Mouse (Mus musculus): Measurements from ENCODE around the gene Arl16. TPM values are rescaled to one million over a fixed set of nuclear protein-coding genes. Genes with fewer than 3 reads are reported as not detected.
"Not testable (repeated sequence)": the region's sequence is repeated elsewhere in the genome, so short reads cannot be mapped to it uniquely, and the experiment has no call there.

Gene Arl16
- 10 to 100 TPM; 53.0 to 53.6 TPM for total RNA-seq (2021)
- long read RNA-seq, transcript Arl16-204 (4 exons, 607 nt): minor isoform, 8 of 58 reads
- long read RNA-seq, transcript Arl16-209 (4 exons, 429 nt): minor isoform, 5 of 58 reads
- long read RNA-seq, transcript Arl16-211 (3 exons, 760 nt): major isoform, 26 of 58 reads
- long read RNA-seq, transcript Arl16-201 (5 exons, 911 nt): minor isoform, 12 of 58 reads
- long read RNA-seq, partial matches to known transcripts: 2 of 58 reads
- long read RNA-seq, other reads (novel, unspliced or antisense): 3 of 58 reads

DNA sequence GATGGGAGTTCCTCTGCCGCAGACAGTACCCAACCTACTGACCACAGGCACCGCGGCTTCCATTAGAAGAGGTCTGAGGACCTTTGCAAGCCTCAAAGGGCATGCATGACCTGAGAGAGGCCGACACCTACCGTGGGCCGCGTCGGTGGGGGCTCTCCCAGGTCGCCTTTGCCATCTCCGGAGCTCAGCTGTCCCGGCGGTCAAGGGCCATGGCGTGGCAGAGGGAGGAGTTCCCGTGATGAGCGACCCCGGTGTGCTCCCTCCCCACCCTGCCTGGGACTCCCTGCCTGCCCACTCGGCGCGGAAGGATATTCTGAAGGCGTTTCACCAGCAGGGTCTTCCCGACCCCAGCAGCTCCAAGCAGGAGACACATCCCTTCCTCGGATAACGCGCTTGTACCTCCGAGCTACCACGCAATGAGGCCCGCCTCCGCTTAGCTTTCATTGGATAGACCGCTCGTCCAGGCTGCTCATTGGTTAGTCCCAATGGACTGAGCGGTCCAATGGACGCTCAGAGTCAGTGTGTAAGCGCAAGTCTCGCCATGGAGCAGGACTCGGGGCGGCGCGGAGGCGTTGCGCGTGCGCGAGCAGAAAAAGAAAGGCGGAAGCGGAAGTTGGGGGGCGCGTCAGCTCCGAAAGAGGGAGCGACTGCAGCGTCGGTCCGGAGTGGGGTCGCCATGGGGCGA is at the start of gene Arl16:
Gene Arl16 (minus strand): TSS at position 557 of the 685 bp plus-strand sequence.
- DNase-seq (ENCODE audit: low spot score in 2 of 2): peak; percentile 95 to 96

DNA sequence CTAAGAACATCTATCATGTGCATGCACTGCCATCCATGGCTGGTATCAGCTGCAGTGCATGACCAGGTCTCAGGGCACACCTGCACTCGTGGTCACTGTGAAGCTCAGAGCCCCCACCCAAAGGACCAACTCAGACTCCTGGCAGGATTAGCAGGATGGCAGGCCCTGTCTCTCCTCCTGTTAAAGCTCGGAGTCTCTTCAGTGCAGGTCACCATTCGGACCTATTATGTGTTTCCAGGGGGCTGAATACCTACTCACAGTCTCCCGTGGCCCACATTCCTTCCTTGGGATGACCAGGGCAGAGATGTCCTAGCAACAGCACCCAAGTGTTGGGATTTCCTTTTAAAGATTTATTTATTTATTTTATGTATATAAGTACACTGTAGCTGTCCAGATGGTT is 49.7 kb upstream of the Arl16 start:
- DNase-seq (ENCODE audit: low spot score in 2 of 2): no peak

DNA sequence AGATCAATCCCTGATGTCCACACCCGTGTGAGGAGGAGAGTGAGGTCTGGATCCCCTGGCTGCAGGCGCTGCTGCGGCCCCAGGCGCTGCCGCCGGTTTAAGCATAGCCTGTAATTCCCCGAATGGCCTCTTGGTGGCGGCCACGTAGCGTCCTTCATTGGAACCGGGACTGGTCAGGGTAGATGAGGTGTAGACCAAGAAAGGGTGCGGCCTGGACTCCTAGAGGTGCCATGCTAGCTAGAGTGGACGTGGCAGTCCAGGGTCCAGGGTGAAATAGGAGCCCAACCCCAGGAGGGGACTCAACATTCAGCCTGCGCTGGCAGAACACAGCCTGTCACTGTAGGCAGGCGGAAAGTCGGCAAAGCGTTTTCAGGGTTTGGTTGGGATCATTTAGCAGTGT is 48.2 kb upstream of the Arl16 start:
- DNase-seq (ENCODE audit: low spot score in 2 of 2): peak; percentile 73 to 88

DNA sequence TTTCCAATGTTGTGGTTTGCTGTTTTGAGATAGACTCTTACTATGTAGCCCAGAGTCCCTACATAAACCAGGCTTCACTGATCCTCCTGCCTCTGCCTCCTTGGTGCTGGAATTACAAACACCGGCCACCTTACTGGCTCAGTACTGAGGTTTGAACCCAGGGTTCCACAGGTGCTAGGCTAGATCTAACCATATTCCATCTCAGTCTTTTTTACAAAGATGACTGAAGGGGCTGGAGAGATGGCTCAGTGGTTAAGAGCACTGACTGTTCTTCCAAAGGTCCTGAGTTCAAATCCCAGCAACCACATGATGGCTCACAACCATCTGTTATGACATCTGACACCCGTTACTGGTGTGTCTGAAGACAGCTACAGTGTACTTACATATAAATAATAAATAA is 46.9 kb upstream of the Arl16 start:
- not testable (repeated sequence) for DNase-seq (ENCODE audit: low spot score in 2 of 2)

DNA sequence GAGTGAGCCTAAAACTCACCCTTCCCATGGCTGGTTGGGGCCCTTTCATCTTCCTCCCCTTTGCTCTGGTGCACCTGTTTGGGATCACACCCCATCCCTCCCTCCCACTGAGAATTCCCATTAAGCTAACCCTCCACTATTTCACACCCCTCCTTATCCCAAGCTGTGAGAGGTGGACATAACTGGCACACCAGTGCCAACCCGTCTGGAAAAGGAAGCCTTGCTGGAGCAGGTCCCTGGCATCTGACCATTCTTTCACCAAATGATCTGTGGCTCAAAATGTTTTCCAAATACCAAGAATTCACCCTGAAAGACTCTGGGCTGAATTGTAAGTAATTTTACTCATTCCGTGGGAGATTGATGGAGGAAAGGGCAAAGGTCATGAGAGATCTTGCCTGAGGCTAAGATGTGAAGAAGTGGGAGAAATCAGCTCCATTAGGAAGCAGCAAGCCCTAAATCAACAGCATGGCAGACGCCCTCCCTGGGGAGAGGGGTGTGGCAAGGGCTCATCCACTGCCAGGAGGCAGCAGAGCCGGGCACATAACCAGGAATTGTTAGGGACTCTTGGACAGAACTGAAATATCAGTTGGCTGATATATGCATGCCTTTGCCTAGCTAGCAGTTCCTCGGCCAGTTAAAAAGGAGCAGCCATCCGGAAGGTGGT is 45.5 kb upstream of the Arl16 start:
- DNase-seq (ENCODE audit: low spot score in 2 of 2): no peak

DNA sequence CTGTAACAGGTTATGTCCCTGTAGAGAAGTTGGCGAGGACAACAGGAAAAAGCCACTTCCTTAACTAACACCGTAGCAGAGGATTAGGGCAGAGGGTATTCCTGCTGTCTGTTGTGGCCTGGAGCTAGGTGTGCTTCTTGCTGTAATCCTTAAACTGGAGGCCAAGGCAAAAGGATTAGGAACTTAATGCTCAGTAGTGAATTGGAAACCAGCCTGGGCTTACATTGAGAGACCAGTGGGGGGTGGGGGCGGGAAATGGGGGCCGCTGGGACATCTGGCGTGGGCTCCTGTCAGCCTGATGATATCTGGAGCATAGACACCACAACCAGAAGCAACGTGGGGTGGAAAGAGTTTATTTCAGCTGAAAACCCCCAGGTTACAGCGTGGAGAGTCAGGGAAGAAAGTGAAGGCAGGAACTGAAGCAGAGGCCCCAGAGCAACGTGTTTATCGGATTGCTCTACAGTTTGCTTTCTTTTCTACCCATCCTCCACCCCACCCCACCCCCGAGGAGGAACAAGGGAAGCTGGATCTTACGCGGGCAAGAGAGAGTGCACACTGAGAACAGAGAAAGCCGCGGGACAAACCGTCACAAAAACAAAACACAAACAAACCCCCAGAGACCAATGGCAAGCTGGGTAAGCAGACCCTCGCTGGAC is 43.1 kb upstream of the Arl16 start:
- no peak for DNase-seq (ENCODE audit: low spot score in 2 of 2)

DNA sequence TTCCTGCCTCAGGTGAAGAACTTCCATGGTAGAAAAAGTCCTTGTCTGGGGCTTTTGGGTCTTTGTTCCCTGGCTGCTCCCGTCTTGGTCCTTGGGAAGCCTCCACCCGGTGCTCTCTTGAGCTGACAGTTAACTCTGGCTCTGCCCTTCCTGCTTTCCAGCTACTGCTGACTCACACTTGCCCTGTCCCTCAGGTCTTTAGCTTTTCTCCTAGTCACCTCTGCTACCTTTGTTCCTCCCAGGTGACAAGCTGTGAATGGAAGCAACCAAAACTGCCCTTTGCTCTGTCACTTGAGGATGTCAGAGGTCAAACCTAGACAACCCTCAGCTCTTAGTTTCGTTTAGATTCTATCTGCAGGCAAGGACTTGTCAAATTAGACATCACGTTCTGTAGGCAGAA is 42.5 kb upstream of the Arl16 start:
- no peak for DNase-seq (ENCODE audit: low spot score in 2 of 2)

DNA sequence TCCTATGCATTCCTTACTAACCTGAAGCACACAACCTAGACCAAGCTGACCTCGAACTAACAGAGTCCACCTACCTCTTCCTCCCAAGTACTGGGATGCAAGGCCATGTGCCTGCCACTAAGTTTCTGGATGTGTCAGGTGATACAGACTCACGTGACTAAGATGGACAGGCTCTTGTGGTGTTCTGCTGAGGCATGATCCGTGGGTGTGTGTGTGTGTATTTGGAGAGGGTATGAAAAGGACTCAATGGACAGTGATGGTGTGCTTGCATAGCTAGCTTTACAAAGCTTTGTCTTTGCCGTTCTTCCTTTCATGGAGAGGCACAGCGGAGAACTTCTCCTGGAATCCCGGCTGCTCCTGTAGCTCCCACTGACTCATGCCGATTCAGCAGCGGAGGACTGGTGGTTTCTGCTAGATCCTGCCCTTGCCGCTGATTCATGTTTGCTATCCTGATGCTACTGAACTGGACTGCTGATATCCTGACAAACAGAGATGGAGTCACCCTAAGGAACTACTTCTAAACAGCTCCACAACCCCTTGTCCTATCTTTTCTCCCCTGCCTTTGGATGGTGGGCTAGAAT is 41.0 kb upstream of the Arl16 start:
- no peak for DNase-seq (ENCODE audit: low spot score in 2 of 2)

DNA sequence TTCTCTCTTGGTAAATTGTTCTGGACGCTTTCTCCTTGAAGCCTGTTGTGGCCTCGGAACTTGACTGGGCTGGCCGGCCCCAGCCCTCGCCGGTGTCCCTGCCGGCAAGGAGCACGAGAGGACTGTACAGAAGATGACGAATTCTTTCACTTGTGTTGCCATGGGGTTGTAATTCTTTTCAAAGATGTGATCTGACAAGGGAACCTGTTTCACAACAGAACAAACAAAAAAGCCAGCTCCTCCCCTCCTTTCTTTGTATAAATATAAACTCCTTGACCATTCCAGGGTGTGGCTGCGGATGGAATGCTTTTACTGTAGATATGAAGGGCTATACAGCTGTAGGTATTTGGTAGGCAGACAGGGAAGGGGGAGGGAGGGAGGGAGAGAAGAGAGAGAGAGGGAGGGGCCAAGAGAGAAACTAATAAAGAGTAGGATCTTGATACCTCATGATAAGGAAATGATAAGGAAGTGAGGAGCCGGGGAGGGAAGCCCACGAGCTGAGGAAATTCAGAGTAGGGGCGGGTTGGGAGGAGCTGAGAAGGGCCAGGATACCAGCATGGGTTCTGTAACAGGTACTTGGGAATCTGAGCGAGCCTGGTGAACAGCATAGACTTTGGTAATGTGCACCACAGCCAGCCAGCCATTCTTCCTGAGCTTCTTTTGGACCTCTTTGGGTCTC is 40.3 kb upstream of the Arl16 start:
- no peak for DNase-seq (ENCODE audit: low spot score in 2 of 2)

DNA sequence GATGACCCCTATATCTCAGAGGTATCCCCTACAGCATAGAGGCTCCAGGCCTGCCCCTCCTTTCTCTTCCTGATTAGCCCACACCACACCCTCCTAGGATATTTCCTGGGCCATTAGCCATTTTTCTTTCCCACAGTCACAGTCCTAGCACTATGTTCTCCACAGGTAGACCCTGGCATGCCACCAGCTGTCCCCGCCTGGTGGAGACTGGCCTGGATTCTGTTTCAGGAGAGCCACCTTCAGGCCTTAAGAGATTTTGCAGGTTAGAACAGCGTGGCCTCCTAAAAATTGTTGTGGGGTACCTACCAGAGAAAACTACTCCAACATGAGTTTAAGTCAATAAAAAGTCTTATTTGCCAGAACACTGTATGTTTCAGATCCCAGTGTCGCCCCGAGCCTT is 39.5 kb upstream of the Arl16 start:
- DNase-seq (ENCODE audit: low spot score in 2 of 2): no peak

DNA sequence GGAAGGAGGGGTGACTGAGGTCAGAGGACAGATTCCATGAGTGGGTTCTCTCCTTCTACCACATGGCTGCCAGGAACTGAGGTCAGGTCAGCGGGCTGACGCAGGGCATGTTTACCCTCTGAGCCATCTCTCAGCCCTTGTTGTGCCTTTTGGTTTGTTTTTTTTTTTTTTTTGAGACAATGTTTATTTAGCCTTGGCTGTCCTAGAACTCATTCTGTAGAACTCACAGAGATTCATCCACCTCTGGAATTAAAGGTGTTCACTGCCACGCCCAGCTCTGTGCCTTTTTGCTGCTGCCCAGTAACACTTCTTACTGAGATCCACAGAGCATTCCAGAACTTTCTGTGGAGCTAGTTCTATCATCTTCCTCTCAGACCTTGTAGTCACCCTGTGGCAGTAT is 38.3 kb upstream of the Arl16 start:
- no peak for DNase-seq (ENCODE audit: low spot score in 2 of 2)

DNA sequence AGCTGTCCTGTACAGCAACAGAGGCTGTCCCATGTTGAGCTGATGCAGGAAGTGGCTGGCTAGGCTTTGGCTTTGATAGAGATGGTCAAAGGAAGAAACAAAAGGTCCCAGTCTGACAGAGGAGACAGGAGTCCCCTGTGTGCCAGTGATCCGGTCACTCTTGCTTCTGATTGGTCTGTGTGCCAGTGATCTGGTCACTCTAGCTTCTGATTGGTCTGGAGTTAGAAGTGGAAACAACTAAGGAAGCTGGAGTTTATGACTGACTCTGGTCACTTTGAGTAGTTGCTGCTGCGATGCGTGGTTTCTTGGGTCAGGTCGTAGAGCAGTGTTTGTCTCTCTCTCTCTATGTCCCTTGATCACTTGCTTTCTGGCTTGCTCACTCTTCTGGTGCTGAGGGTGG is 34.3 kb upstream of the Arl16 start:
- no peak for DNase-seq (ENCODE audit: low spot score in 2 of 2)

DNA sequence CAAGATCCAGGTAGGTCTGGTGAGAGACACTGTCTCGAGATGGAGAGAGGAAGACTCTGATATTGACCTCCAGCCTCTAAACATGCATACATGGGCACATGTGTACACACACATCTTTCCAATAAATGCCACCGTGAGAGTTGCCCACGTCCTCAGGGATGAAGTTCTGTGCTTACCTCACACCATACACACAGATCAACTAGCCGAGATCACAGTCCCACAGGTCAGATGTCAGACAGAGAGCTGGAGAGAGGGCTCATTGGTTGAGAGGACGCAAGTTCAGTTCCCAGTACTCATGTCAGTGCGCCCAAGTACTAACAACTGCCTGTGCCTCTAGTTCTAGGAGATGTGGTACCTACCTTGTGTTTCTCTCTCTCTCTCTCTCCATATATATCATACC is 33.6 kb upstream of the Arl16 start:
- no peak for DNase-seq (ENCODE audit: low spot score in 2 of 2)

DNA sequence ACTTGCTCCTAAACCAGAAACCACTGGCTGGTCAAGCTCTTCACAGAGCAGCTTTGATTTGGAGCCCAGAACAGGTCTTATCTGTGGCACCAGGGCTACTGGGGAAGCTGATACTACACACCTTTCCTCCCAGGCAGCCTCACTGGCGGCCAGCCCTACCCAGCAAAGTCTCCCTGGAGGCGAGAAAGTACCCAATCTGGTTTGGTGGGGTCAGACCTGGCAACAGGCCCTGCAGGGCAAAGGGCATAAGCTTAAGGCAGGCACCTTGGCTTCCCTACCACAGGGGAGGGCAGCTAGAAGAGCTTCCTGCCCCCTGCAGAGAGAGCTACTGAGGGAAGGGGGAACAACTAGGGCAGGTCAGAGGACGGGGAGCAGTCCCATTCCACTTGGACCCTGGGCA is 33.0 kb upstream of the Arl16 start:
- no peak for DNase-seq (ENCODE audit: low spot score in 2 of 2)

DNA sequence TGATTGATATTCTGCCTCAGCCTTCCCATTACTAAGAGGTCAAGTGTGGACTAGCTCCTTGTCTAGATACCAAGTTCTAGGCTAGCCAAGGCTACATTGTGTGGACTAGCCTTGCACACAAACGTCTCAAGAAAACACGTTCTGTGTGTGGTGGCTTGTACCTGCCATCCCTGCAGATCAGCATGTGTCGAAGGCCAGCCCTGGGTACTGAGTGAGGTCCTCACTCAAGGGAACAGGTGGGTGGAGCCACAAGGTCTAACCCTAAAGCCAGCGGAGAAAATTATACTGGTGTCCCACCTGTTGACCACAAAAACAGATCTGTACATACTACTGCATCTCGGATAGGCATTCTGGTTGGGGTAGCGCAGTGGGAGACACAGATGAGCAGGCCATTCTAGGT is 32.5 kb upstream of the Arl16 start:
- no peak for DNase-seq (ENCODE audit: low spot score in 2 of 2)

DNA sequence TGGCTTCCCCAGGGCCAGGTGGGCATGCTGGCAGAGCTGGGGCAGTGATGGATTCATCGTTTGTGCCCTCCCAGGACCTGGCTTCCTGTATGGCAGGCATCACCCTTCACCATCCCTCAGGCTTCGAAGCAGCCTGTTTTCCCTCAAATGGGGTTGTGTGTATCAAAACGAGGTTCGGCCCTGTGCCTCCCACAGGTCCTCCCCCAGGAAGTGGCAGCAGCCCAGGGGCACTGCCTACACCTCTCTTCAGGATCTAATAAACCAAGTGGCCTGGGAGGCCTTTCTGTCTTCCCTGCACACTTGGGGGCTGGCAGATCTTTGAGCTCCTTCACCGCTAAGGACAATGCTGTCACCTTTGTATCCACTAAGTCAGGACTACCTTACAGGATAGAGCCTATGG is 31.5 kb upstream of the Arl16 start:
- no peak for DNase-seq (ENCODE audit: low spot score in 2 of 2)

DNA sequence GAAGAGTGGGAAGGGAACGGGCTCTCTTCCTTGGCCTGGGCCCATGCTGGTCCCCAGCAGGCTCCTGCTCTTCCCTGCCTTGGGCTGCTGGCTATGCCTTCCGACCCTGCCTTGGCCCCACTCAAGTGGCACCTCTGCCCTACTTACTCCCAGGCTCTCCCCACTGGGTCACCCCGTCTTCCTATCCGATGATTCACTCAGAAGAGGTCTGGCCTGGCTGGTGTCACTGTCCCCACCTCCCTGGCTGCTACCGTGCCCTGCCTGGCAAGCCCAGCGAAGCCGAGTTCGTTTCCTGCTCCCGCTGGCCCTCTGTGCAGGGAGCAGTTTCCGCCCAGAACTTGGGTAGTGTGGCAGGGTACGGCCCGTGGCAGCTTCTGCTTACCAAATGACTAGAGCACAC is 30.8 kb upstream of the Arl16 start:
- DNase-seq (ENCODE audit: low spot score in 2 of 2): no peak

DNA sequence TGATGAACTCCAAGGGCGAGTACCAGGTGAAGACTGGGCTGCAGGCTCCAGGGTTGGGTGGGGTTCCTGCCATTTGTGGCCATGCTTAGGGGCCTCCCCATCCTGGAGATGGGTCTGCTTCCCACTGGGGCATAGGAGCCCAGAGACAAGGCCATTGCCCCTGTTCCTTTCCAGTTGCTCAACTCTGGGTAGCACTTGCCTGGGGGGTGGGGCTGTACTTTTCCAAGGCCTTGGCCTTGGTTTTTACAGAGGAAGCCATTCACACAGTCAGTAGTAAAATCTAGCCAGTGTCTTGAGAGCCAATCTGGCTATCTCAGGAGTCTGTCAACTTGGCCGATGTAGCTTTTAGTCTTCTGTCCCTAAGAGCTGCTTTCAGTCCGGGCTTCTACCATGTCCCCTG is 30.0 kb upstream of the Arl16 start:
- DNase-seq (ENCODE audit: low spot score in 2 of 2): no peak

DNA sequence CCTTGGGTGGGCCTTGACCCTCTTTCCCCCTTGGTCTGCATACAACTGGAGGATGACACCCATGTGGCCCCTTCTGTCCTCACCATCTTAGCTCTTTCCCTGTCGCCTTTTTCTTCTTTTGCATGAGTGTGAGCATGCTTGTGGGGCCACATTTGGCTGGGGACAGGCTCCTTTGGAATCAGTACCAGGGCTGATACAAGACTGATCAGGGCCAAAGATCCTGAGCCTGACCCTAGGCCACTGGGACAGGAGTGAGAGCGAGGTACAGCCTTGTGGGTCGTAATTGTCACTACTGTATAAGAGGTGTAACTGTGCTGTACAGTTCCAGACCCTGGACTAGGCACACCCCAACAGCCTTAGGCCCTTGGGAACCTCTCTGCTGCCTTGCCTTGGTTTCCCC is 26.5 kb upstream of the Arl16 start:
- DNase-seq (ENCODE audit: low spot score in 2 of 2): no peak

DNA sequence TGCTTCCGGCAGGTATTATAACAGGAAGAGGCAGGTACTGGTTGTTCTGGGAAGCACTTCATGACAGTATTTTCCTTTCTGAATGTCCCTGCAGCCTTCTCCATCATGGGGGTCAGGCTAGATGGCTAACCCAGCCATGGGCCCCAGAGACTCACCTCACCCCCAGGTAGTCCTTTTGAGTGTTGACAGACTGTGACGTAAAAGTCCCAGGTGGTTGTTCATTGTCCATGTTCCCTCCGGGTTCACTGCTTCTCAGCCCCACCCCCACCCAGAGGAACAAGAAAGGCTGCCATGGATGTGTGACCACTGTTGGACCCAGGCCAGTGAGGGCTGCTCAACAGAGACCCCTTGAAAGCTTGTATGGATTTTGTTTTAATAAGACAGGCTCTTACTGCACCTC is 25.9 kb upstream of the Arl16 start:
- no peak for DNase-seq (ENCODE audit: low spot score in 2 of 2)

DNA sequence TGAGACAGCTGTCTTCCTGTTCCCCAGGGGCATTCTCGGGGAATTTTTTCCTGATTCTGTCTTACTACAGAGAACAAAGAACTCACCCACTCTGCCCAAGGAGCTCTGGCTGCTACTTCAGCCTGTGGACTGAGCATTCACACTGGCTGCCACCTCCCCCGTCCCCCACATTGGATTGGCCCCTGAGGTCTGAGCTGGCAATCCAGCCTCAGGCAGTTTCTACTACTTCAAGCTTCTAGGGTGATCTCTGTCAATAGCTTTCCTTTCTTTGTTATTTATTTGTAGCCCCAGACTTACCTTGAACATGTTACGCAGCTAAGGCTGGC is 25.4 kb upstream of the Arl16 start:
- no peak for DNase-seq (ENCODE audit: low spot score in 2 of 2)
